Mouse (Mus musculus) cortical plate, adult 2 months (tissue): Measurements from ENCODE around the gene H2-Ke6. TPM values are rescaled to one million over a fixed set of nuclear protein-coding genes. Genes with fewer than 3 reads are reported as not detected.

ENCODE experiments used
- H3K27ac ChIP-seq: fragments of 200-500 bp; 2 replicates; pipeline ENCODE4 v1.5.1; 2012; ENCODE audit warnings: low read length, control low read depth, inconsistent platforms; ENCODE audit not compliant: insufficient read depth
- H3K4me1 ChIP-seq: fragments of 200-500 bp; 2 replicates; pipeline ENCODE4 v1.6.1; 2011; ENCODE audit warnings: low read length; ENCODE audit not compliant: control insufficient read depth, insufficient read depth
- H3K4me3 ChIP-seq: fragments of 200-500 bp; 2 replicates; pipeline ENCODE4 v1.5.1; 2011; ENCODE audit warnings: mild to moderate bottlenecking, low read length, control low read depth; ENCODE audit not compliant: insufficient read depth
- CTCF ChIP-seq: fragments of 200-500 bp; IDR thresholded peaks from 2 replicates; pipeline ENCODE4 v1.5.1; 2011; ENCODE audit warnings: mild to moderate bottlenecking, control low read depth, low read length; ENCODE audit not compliant: insufficient read depth; ENCODE audit errors: extremely low read depth
- POLR2A ChIP-seq: fragments of 200-500 bp; IDR thresholded peaks from 2 replicates; pipeline ENCODE4 v1.6.1; 2011; ENCODE audit warnings: mild to moderate bottlenecking, low read length, control low read depth; ENCODE audit not compliant: insufficient read depth; ENCODE audit errors: extremely low read depth
- polyA plus RNA-seq: library from polyadenylated mRNA; depleted of rRNA; stranded (reverse); fragments of >200 nt; gene quantifications from 2 replicates; pipeline ENCODE4 v1.2.3, GENCODE M21; 2012; rRNA removed

The H2-Ke6 gene
- 59.6 and 61.7 TPM in 2 replicates for polyA plus RNA-seq

DNA sequence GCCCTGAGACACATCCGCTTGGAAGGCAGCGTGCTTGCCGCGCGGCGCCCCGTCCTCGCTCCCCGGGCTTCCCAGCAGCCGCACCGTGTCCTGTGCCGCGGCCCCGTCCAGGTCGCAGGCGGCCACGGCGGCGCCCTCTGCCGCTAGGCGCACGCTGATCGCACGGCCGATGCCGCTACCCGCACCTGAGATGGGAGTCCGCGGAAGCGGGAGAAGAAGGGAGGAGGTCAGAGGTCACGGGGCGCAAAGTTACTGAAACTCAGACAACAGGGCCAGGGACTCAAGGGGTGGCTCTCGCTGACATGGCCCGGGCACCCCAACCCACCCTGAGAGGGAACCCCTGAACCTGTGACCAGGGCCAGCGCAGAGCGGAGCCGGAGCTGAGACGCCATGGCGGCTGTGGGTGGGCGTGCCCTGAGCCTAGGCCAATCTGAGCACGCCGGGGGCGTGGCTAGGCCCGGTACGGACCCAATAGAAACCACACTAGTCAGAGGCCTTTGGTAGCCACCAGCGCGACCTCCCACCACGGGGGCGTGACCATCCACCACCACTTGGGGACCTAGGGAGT is at the start of gene H2-Ke6:
Gene H2-Ke6, minus strand, starts transcription at position 405 of the 568 bp plus-strand sequence.
- no peak for TF ChIP-seq CTCF
- 0 out of 2 replicates have a peak, but pooled peaks have one; percentile 59 for TF ChIP-seq POLR2A
- H3K4me1 ChIP-seq: peaks cover 13% of the 10 kb centered on the region
- peak within 1 kb of the TSS; percentile 52; the same call in 1 of the 2 replicates for H3K27ac ChIP-seq
- H3K4me3 ChIP-seq: peak within 1 kb of the TSS; percentile 78

GRCm38 (mm10) chr17:34077549-34077948 is 49.7 kb upstream of the H2-Ke6 start:
- no peak overlapping the region for H3K4me3 ChIP-seq
- TF ChIP-seq POLR2A (no peak), CTCF (peak; percentile 65)
- H3K4me1 ChIP-seq: no peaks in the 10 kb centered on the region

DNA sequence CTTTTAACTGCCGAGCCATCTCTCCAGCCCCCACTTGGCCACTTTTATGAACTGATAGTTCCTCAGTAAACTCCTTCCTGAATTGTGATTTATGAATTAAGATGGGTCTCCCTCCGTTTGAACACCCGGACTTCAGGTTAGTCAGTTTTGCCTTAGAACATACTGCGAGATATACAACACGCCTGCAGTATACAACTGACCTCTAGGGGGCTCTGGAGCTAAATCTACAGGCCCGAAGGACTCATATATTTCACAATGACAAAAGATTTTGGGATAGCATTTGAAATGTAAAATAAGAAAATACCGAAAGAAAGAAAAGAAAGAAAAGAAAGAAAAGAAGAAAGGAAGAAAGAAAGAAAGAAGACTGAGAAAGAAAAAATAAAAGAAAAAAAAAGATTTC is 47.4 kb upstream of the H2-Ke6 start:
- Histone ChIP-seq H3K27ac (no peak overlapping the region), H3K4me3 (no peak overlapping the region), H3K4me1 (no peaks in the 10 kb centered on the region)
- TF ChIP-seq CTCF: peak; percentile 37; the same call in 1 of the 2 replicates
- TF ChIP-seq POLR2A: no peak

More at GRCm38 (mm10) chr17:34077549-34077948, 49.7 kb upstream of the H2-Ke6 start:
- H3K27ac ChIP-seq: no peak overlapping the region

DNA sequence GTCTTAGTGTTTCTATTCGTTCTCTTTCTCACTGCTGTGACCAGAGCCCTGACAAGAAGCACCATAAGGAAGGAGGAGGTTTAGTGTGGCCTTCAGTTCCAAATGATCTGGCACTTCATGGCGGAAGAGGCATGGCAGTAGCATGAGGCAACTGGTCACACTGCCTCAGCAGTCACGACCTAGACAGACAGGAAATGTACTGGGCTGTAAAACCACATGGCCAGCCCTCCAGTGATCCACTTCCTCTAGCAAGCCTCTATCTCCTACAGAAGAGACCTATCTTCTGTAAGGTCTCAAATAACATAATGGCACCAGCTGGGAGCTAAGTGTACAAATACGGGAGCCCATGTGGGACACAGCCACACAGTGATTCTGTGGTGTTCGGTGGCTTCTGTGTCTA is 44.2 kb upstream of the H2-Ke6 start:
- Histone ChIP-seq H3K27ac (no peak overlapping the region), H3K4me3 (no peak overlapping the region), H3K4me1 (no peaks in the 10 kb centered on the region)
- TF ChIP-seq POLR2A (no peak), CTCF (no peak)

DNA sequence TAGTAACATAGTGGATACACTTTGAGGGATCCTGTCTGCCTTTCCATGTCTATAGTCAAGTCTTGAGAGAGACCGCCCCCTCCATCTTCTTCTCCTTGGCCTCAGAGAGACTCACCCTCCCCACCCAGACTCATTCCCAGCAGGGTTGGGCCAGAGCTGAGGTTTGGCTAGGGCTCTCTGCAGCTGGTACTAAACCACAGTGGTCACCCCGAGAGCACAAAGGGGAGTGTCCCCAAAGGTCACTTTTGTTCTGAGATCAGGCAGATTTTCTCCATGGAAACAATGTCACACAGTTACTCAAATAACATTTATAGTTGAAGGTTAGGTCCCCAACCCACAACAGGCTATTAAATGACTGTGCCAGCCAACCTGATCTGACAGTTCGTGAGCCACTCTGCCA is 41.0 kb upstream of the H2-Ke6 start:
- H3K27ac ChIP-seq: no peak overlapping the region
- H3K4me3 ChIP-seq: no peak overlapping the region

DNA sequence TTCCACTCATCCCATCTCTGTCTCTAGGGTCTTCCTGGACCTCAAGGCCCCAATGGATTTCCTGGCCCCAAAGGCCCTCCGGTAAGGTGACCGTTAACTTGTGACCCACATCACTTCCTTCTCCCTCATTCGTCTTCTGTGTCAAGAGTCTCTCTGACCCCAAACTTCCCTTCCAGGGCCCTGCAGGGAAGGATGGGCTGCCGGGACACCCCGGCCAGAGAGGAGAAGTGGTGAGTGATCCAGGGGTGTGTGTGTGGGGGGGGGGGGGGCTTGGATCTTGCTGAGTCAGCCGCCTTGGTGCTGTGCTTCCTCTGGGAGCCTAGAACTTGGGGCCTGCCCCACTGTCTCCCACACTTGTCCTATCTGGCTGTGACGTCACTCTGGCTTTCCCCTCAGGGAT is 29.4 kb upstream of the H2-Ke6 start:
- Histone ChIP-seq H3K4me1 (no peaks in the 10 kb centered on the region), H3K4me3 (no peak overlapping the region), H3K27ac (no peak overlapping the region)
- TF ChIP-seq CTCF: no peak
- no peak for TF ChIP-seq POLR2A

More for the DNA sequence above, 41.0 kb upstream of the H2-Ke6 start:
- no peak for TF ChIP-seq POLR2A
- TF ChIP-seq CTCF: no peak
- no peaks in the 10 kb centered on the region for H3K4me1 ChIP-seq

DNA sequence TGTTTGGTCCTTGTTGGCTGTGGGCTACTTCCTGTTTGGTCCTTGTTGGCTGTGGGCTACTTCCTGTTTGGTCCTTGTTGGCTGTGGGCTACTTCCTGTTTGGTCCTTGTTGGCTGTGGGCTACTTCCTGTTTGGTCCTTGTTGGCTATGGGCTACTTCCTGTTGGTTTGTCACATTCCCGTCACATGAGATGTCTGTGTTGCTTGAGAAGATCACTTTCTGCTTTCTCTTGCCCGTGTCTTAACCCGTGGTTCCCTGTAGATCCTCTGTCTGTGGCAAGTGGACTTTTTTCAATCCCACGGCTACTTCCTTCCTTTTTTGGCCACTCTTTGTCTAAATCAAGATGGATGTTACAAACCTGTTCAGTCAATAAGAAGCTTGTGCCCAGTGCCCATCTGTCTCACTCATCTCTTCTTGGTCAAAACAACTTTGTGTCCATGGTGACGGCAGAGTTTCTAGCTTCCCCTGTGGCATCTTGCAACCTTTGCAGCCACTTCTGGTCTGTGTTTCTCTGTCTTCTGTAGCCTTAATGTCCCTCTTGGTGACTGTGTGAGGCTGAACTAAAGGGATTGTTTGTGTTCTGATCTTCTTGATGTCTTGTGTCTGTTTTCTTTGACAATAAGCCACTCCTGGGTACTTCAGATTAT is 19.7 kb upstream of the H2-Ke6 start:
- no peak for TF ChIP-seq CTCF
- no peak for TF ChIP-seq POLR2A
- H3K4me3 ChIP-seq: no peak overlapping the region
- H3K27ac ChIP-seq: no peak overlapping the region
- H3K4me1 ChIP-seq: no peaks in the 10 kb centered on the region

- Histone ChIP-seq H3K4me3 (no peak overlapping the region), H3K4me1 (peaks cover 1% of the 10 kb centered on the region; the same call in 1 of the 2 replicates), H3K27ac (no peak overlapping the region)
- no peak for TF ChIP-seq POLR2A
- TF ChIP-seq CTCF: no peak
These were observed 18.1 kb upstream of the H2-Ke6 start for GRCm38 (mm10) chr17:34045941-34046340.

DNA sequence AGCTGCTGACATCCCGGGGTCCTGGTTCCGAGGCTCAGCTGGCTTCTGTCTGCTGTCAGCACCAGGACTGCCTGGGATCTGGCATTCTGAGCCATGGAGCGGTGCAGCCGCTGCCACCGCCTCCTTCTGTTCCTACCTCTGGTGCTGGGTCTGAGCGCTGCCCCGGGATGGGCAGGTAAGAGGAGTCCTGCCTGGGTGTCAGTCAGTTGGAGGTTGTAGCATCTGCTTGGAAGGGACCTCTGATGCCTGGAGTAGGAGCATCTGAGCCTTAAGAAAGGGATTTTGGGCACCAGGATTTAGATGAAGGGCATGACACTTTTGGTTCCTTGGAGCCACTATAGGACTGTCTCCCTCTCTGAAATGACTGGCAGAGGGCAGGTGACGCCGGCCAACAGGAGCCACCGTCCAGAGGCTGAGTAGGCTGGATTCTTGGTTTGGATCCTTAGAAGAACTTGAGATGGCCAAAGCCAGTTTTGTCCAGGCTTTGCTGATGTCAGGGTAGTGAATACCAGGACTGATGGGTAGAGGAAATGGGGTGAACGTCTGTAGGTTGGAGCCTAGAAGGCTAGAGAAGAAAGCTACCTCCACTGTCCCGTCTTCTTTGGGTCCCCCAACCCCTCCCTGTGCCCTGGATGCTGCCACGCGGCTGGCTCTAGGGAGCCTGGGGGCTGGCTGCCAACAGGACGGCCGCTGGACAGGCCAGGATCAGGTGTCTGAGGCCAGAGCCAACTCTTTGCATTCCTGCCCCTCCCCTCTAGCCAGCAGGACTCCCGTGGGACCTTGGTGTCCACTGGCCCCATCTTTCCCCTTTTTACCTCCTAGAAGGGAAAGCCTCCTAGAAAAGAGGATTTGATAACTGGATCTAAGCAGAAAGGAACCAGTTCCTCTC is 11.9 kb upstream of the H2-Ke6 start:
- no peak for TF ChIP-seq POLR2A
- no peak for TF ChIP-seq CTCF
- peaks cover 3% of the 10 kb centered on the region; the same call in 1 of the 2 replicates for H3K4me1 ChIP-seq
- peak overlapping the region; percentile 21; the same call in 1 of the 2 replicates for H3K4me3 ChIP-seq
- no peak overlapping the region for H3K27ac ChIP-seq
